Mouse (Mus musculus) small intestine, adult 2 months (tissue): ENCODE measurements around the gene Fcamr.

ENCODE experiments used
- CTCF ChIP-seq: fragments of 200-500 bp; IDR thresholded peaks from 2 replicates; pipeline ENCODE4 v1.5.1; 2012; ENCODE audit warnings: low read depth, mild to moderate bottlenecking, control low read depth, inconsistent platforms, low read length, moderate library complexity, mixed read lengths; ENCODE audit not compliant: insufficient replicate concordance, insufficient read length; ENCODE audit errors: extremely low read depth
- POLR2A ChIP-seq: fragments of 200-500 bp; IDR thresholded peaks from 2 replicates; pipeline ENCODE4 v1.6.1; 2012; ENCODE audit warnings: low read depth, mild to moderate bottlenecking, control low read depth, inconsistent platforms, low read length, moderate library complexity

DNA sequence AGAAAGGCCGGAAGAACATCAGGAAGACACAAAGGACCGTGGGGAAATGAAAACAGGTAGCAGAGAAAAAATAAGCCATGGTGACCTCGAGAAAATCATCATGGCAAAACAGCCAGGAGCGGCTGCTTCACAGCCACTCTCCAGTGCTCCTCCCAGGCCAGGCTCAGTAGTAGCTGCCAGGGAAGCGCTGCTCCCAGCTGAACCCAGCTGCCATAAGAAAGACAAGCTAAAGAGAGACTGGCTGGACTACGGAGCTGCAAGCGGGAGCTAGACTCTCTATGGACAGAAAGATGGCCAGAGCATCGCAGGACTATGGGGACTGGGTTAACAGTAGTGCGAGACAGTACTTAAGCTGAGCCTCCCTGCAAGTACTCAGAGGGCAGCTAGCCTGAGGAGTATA, 54.1 kb downstream of the Fcamr start:
- TF ChIP-seq CTCF, result no peak
- no peak for TF ChIP-seq POLR2A
